Mouse (Mus musculus): ENCODE results near the gene Dcakd. TPM values are rescaled to one million over a fixed set of nuclear protein-coding genes. Genes with fewer than 3 reads are reported as not detected.

Dcakd gene
- total RNA-seq, 1 experiment = 43.7 TPM

- Histone ChIP-seq H3K4me1 (ENCODE audit: control insufficient read depth in 2 of 2, insufficient read depth in 2 of 2, low read length in 2 of 2, poor library complexity in 1 of 2) (peaks cover 0 to 5% of the 10 kb centered on the region in 2 experiments; a peak in 1 of 4 replicates), H3K9ac (ENCODE audit: insufficient read depth, low read depth, low read length, poor library complexity, severe bottlenecking) (peak overlapping the region; percentile 69), H3K4me3 (ENCODE audit: insufficient read depth in 1 of 2, low read depth in 1 of 2, low read length in 2 of 2, poor library complexity in 1 of 2, severe bottlenecking in 1 of 2) (peak overlapping the region; percentile 63 to 75; a peak in 3 of 4 replicates), H3K27ac (ENCODE audit: insufficient read depth, low read depth, low read length, poor library complexity, severe bottlenecking) (no peak overlapping the region), H3K9me3 (ENCODE audit: control insufficient read depth, insufficient read depth, low read depth, low read length) (no peaks in the 10 kb centered on the region), H3K36me3 (ENCODE audit: control insufficient read depth, insufficient read depth, low read length, poor library complexity, severe bottlenecking) (no peaks in the 10 kb centered on the region)
- no peak for TF ChIP-seq MAFK (IDR thresholded peaks at IDR 0.05; ENCODE audit: insufficient read depth, low read depth, low read length)
- no peak for TF ChIP-seq CHD2 (IDR thresholded peaks at IDR 0.05; ENCODE audit: low read depth, low read length)
- TF ChIP-seq ZC3H11A (IDR thresholded peaks at IDR 0.05; ENCODE audit: borderline replicate concordance, low read depth, low read length) = no peak
- no peak for TF ChIP-seq ZNF384 (IDR thresholded peaks at IDR 0.05; ENCODE audit: low read depth, low read length)
- TF ChIP-seq HCFC1 (IDR thresholded peaks at IDR 0.05; ENCODE audit: borderline replicate concordance, insufficient read depth, low read length) = no peak
- DNase-seq (ENCODE audit: low read depth, low spot score) = no peak
- in situ Hi-C loops (cut with MboI; ENCODE audit: low sequenced_read_pairs in 2 of 2, unreplicated experiment in 2 of 2) = no loop called here
These were observed 82.5 kb downstream of the Dcakd start for GRCm38 (mm10) chr11:102945306-102946264.

Other genes starting within 250 kb of the Dcakd start
- 74.8 and 77.1 TPM in 2 replicates for gene Gjc1, start 208.6 kb downstream of the Dcakd start, total RNA-seq (2012; rRNA removed)
- 1.0 TPM in 1 of 2 replicates, not detected in the other for gene Higd1b, start 192.5 kb downstream of the Dcakd start, total RNA-seq (2012; rRNA removed)
- 161 and 198 TPM in 2 replicates for gene Eftud2, start 147.3 kb downstream of the Dcakd start, total RNA-seq (2012; rRNA removed)
- gene Ccdc103, start 147.1 kb downstream of the Dcakd start, total RNA-seq (2012; rRNA removed) = 0.48 and 1.1 TPM in 2 replicates
- gene Fam187a, start 143.2 kb downstream of the Dcakd start, total RNA-seq (2012; rRNA removed) = not detected in 2 replicates
- gene Gfap, start 127.4 kb downstream of the Dcakd start, total RNA-seq (2012; rRNA removed) = 0.36 and 0.42 TPM in 2 replicates
- gene Kif18b, start 103.2 kb downstream of the Dcakd start, total RNA-seq (2012; rRNA removed) = 38.4 and 51.0 TPM in 2 replicates
- gene C1ql1, start 81.6 kb downstream of the Dcakd start, total RNA-seq (2012; rRNA removed) = 3.3 and 3.7 TPM in 2 replicates
- 57.1 and 61.0 TPM in 2 replicates for gene Nmt1, start 143 bp downstream of the Dcakd start, total RNA-seq (2012; rRNA removed)
- gene Plcd3, start 73.3 kb upstream of the Dcakd start, total RNA-seq (2012; rRNA removed) = 8.0 and 13.2 TPM in 2 replicates
- 14.0 and 19.7 TPM in 2 replicates for gene Acbd4, start 73.3 kb upstream of the Dcakd start, total RNA-seq (2012; rRNA removed)
- gene Hexim1, start 87.9 kb upstream of the Dcakd start, total RNA-seq (2012; rRNA removed) = 20.0 and 29.1 TPM in 2 replicates
- 8.5 and 9.7 TPM in 2 replicates for gene Hexim2, start 104.1 kb upstream of the Dcakd start, total RNA-seq (2012; rRNA removed)
- gene Fmnl1, start 142.8 kb upstream of the Dcakd start, total RNA-seq (2012; rRNA removed) = 0.94 and 1.9 TPM in 2 replicates
- gene 1700023F06Rik, start 180.2 kb upstream of the Dcakd start, total RNA-seq (2012; rRNA removed) = 0.26 TPM in 1 of 2 replicates, not detected in the other
- gene Spata32, start 190.1 kb upstream of the Dcakd start, total RNA-seq (2012; rRNA removed) = not detected in 2 replicates
- 4.5 and 5.3 TPM in 2 replicates for gene Map3k14, start 239.1 kb upstream of the Dcakd start, total RNA-seq (2012; rRNA removed)

Measured in ES-E14 (cell line).